Mouse (Mus musculus): Measurements from ENCODE around the gene Prkch.

Gene Prkch

DNA sequence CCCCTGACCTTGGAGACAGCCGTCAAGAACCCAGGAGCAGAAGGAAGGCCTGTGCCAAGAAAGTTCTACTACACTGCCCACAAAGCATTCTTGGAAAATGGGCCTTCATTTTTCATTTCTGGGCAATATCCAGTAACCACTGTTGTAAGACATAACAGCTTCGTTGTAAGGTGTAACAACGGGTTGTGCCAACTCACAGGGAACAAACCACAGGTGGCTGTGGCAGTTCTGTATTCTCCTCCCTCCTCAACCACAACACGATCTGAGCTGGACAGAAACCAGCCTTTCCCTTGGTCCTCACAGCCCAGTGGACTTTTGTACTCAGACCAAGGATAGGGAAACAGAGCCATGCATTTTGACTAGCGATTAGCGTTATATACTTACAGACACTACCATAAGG, 171.9 kb downstream of the Prkch start:
- DNase-seq (ENCODE audit: low spot score) = no peak

DNA sequence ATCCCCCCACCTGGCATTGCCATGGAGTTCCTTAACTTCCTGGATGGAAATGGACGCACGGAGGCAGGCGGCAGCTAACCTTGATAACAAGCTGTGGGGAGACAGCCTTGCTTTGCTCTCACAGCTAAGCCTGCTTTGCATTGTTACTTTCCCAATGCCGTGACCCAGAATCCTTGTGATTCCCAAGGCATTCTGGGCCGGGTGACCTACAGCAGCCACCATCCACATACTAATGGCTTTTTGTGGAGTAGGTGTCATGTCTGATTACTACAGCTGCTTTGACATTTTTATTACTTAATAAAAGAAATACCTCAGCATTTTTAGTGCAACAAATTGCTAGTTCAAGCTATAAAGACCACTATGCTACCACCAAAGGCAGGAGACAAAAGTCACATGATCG, 177.4 kb downstream of the Prkch start:
- DNase-seq (ENCODE audit: low spot score) = no peak

DNA sequence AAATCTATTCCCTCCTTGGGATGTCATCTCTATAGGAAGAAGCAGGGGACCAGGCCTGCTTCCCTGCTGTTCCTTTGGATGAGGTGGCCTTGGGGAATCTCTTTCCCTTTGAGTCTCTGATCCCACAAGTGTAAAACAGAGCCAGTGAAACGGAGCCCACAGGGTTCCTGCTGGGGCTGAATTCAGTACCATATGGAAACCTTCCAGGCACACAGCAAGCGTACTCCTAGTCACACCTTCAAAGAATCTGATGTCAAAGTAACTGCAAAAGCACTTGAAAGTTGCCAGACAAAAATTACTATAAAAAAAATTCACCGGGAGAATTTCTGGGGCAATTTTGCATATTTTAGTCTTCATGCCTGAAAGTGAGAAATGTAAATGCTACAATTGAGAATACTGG, 178.2 kb downstream of the Prkch start:
- DNase-seq (ENCODE audit: low spot score) = no peak

DNA sequence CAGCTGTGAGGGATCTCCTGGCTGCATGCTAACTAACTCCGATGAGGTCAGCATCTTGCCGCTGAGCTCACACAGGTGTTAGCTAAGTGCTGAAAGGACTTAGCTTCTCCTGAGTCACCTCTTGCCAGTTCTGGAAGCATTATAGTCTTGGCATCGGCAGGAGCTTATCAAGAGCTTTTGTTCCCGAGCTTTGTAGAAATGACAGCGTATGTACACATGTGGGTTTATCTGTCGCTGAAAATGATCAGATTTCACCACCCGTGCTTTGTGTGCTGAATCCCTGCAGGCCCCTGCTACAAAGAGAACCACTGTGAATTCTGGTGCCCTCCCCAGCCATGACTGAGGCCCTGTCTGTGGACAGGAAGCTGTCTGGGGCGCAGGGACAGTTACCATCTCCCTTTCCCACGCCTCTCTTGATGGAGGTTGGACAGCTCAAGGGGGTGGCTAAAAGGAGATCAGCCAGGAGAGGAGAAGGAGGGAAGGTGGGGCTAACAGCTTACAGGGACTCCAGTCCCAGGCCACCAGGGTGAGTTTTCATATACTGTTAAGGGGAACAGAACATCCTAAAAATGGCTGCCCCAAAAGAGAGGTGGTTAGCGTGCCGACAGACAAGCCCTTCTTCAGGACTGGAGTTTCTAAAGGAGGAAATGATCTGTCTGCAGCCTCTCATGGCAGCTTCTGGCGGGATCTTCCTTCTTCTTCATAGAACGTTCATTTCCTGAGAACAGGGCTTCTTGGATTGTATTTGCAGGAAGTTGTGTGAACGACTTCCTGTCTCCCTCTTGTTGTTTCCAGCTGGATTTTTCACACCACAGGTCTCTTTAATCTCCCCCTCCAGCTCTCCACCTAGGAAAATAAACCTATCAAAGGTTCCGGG, 180.3 kb downstream of the Prkch start:
- DNase-seq (ENCODE audit: low spot score) = no peak

DNA sequence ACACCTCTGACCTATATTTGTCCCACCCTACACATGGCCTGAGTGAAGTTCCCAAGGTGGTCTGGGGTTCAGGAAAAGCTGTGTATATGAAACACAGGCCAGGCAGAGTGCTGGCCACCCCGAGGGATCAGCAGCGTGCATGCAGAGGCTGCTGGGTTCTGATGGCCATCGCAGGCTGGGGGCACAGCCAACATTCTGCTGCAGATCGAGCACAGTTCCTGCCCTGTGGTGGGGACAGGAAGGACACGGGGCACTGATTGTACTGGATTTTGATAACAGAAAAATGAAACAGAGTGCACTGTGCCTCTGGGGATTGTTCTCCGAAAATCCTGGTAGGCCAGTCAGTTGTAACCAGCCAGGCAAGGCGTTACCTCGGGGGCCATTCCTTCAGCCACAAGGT, 181.6 kb downstream of the Prkch start:
- DNase-seq (ENCODE audit: low spot score) = no peak

DNA sequence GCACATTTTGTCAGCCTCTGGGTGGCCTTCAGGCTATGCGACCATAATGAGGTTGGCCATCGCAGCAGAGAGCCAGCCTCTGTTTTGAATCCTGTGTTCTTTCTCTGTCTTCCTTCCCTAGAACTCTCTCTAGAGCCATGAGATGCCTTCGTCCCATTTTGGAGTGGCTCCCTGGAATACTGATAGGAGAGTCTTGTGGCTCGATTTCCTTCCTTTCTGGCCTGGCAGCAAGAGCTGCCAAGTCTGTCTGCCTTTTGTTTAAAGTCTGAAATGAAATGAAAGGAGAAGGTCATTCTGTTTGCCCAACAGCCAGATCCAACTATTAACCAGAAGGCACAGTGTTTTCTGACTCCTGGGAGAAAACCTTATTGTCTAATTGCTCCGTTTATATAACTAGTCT, 184.2 kb downstream of the Prkch start:
- no peak for DNase-seq (ENCODE audit: low spot score)

DNA sequence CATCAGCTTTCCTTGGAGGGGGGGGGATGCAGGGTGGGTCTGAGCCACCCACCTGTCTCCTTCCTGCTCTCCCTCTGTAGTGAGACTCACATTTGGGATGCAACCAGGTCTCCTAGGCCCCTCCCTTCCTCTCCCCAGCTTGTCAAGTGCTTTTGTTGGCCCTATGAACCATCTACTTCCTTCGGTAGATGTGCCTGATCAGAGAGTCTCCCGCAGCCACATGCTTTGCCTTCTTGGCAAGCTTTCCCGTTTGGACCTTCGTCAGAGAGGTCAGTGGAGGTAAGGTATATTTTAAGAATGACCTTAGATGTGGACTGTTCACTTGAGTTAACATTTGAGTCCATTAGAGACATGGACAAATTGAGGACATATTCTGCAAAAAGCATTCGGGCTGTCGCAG, 184.9 kb downstream of the Prkch start:
- DNase-seq (ENCODE audit: low spot score) = no peak

DNA sequence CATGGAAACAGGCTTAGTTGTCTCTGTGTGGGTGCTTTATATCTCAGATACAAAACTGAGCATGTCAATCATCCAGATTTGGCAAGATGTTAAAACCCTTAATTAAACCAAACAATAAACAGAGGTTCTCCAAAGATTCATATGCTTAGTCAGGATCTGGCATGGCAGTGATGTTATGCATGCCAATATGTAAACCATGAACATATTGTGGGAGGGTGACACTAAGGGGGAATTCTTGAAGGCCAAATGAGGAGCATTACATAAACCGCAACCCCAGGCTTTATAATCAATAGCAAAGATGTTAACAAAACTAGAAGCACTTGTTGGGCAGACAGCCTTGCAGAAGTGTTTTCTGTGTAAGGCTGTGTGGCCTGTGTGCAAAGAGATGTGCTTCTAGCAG, 186.2 kb downstream of the Prkch start:
- no peak for DNase-seq (ENCODE audit: low spot score)

DNA sequence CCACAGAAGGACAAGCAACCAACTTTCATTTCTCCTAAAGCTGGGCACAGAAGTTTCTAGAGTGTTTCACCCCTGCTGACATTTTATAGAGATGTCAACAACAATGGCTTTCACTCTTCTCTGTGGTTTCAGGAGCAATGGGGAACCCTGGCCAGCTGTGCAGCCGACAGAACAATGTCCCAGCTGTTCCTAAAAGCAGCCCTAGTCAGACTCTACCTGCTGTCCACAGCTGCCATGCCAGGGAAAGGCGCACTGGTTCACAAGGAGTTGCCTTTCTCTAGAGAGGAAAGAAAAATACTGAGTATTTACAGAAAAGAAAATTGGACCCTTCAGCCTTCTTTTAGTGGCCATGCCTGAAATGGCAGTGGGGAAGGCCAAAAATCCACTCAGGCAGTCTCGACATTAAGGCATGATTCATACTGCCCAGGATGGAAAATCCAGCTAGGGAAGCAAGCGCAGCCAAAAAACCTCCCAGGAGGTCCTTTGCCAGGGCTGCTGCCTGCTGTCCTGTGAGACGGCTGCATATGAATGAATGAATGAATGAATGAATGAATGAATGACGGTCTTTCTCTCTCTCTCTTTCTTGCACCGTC, 190.3 kb downstream of the Prkch start:
- no peak for DNase-seq (ENCODE audit: low spot score)

DNA sequence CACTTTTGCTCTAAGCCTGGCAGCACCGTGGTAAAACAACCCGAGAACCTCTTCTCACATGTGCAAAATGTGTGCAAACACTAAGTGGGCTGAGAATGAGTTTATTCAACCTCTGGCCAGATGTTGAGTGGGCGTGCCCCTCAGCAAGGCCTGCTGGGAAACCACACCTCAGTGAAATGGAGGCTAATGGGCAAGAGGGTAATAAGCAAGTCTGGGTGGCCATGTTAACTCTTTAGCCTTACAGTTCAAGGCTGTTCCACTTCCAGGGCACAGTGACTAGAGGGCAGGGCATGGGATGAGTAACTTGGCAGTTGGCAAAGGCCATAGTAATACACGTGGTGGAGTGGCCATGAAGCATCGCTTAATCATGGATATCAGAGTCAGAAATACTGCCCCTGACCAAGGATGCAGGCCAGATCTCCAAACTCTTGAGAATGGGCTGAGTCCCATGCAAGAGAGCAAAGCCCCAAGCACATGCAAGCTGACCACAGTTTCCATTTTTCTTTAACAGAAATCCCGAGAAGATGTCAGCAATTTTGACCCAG, 191.9 kb downstream of the Prkch start:
- no peak for DNase-seq (ENCODE audit: low spot score)

DNA sequence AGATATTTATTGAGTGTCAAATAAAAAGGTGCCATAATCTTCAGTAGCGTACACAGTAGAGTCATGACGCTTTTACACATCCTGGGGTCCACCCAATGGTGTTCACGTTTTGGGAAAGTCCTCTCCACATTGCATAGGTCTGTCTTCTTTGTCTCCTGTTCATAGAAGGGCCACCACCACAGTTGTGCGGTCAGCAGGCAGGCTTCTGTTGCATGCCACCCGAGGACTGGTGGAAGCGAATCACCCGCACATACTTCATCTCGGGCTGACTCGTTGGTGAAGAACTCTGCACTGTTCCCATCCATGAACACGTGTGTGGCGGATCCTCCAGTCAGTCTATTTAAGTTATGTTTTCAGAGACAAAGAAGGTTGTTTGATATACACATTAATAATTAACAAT, 193.1 kb downstream of the Prkch start:
- DNase-seq (ENCODE audit: low spot score) = no peak

DNA sequence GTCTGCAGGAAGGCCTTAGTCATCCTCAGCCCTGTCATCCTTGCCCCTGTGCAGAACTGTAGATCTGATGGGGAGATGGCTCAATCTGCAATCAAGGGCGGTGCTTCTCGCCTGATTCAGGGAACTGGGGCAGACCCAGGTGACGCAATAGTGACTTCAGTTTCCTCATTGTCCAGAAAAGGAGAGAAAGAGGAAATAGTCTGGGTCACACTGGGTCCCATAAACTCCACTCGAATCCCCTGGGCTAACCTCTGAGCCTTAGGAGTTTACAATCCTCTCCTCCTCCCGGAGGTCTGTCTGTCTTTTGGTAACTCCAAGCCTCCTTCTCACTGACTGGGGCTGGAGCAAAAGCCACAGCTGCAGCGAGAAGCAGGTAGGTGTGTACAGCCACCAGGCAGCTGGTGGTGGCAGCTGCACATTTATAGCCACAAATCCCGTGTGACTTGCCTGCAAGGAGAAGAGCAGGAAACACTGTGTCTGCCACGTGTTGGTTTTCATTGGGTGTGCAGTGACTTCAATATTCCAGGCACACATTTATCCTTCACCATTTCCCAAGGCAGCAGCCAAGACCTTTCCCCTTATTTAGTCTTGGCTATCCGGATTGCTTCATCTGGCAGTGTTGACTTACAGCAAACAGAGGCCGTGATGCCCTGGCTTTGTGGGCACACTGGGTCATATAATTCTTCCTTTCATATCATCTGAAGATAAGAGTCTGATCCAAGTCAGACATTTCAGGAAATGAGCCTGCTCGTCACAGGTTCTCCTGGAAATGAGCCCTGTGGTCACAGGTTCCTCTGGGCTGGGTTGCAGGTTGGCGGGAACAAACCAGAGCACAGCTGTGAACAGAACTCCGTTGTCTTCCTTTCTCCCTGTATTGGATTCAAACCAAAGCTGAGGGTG, 195.0 kb downstream of the Prkch start:
- DNase-seq (ENCODE audit: low spot score) = peak; percentile 13

DNA sequence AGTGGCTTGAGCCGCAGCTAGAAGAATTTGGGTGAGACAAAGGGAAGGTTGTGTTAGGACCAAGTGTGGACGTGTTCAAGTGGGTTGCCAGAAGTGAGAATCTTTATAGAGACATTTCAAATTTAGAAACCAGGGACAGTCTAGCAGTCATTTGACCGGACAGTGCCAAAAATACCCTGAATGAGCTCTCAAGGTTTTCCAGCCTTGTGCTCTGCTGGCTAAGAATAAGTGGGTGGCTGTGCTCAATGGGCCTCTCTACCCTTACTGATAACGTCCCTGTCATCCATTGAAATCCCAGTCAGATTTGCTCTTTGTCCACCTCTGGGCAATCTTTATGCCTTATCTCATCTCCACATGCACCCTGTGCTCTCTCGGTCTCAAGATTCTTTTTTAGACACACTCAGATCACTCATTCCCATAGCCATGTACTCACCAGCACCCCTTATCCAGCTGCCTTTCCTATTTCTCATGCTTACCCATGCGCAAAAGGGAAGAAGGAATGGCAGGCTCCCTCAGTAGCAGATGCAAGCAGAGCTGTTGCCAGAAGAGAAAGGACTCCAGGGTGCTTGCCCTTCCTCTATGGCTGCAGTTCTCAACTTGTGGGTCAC, 196.9 kb downstream of the Prkch start:
- DNase-seq (ENCODE audit: low spot score) = no peak

DNA sequence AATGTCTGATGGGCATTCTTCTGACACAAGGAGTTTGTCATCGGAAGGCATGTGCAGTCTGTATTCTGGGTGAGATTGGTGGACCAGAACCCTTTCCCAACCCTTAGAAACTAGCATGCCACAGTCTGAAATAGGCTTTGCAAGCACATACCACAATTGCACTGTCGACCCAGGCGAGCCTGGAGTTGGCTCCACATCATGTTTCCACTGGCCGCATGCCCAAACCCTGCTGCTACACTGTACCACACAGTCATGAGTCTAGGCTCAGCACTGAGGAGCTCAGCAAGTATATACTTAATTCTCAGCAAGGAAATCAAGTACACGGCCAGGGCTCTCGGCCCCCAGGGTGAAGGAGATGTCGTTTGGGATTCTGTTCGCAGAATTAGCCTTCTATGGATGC, 202.3 kb downstream of the Prkch start:
- DNase-seq (ENCODE audit: low spot score) = no peak

DNA sequence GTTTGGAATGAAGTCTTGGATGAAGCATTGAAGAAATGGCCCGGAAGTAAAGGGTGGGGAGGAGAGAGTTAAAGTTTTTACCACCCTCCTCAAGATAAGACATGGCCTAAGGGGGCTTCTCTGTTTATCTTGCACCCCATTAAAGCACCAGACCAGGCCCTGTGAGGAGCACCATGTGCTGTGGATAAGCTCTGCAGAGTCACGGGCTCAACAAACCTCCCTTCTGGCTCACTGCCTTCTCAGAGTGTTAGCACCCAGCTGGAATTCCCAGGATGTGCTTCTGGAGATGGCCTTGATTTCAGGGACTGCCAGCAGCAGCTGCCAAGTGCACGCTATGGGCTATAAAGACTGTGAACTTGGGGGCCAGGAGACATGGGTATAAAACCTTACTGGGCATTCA, 204.3 kb downstream of the Prkch start:
- DNase-seq (ENCODE audit: low spot score) = no peak

DNA sequence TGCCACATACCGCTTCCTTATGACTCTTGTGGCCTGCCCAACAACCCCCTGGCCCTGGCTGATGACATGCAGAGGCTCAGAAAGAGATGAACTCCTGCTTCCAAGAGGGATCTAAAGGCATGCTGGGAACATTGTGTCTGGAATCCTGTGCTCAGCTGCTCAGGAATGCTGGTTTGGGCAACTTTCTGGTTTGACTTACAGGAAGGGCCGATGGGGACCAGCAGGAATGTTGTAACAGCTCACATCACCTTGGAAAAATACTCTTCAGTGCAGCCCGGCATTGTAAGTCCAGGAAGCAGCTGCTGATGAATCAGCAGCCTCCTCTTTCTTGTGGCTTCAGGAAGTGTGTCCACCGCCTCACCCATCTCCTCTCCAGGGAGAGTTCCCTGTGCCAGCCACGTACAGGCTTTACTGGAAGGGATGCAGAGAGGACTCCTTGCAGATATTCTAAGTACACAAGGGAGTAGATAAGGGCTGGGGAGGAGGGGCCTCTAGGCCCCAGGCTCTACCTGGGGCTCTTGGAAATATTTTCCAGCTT, 206.0 kb downstream of the Prkch start:
- DNase-seq (ENCODE audit: low spot score) = no peak

DNA sequence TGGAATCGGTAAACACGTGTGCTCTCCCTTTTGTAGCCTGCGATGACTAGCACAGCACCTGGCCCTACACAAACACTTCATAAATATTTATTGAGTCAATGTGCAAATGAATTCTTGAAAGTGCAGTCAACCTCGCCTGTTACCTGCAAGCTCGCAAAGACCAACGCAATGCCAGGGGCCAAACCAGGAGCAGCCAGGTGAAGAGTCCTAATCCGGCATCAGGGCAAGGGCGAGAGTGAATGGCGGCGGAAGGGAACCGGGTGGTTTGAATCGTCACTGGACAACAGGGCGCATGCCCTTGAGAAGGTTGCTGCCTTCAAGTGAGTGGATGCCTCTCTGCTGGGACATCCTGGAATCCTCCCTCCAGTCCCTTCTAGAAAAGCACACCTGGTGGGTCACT, 208.6 kb downstream of the Prkch start:
- DNase-seq (ENCODE audit: low spot score) = no peak

DNA sequence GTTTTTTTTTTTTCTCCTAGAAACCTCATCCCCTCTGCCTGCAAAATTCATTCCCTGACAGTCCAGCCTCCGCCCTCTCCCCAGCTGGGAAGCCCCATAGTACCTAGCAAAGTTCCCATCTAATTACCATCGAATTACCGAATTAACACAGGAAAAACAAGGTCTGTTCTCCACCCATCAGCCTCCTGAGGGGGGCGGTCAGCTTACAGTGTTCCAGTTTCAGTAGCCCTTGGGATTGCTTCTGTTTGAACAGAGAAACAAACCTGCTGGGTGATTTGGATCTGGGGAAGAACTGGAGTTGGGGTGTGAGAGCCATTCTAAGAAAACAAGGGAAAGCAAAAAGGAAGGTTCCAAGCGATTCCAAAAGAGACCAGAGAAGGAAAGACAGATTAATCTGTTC, 209.1 kb downstream of the Prkch start:
- no peak for DNase-seq (ENCODE audit: low spot score)

DNA sequence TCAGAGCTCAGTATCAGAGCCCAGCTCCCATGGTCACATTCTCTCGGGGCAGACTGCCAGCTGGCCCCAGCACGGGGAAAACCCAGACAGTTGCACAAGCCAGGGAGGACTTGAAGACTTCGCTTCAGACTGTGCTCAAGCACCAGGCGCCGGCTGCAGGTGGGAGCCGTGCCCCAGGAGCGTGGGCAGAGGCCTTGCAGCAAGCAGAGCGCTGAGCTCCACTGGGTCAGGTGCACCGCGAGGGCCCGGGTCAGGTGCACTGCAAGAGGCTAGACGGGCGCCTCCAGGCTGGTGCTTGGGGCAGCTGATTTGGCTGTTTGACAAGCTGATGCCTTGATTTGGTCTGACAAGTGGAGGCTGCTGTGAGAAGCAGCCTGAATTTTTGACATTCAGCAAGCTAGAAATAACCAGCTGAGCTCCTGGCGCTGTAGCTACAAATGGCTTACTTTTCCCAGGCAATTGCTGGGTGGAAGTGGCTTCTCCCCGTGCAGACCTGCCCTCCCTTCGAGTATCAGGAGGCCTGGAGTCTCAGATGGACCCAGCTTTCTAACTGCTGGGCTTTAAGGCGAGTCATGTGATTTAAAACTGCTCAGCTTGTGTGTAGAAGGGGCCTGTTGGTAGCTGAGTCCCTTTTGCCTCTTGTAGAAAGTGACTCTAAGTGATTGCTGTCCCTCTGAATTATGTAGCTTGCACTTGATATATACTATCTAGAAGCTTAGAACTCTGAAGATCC, 209.7 kb downstream of the Prkch start:
- no peak for DNase-seq (ENCODE audit: low spot score)

DNA sequence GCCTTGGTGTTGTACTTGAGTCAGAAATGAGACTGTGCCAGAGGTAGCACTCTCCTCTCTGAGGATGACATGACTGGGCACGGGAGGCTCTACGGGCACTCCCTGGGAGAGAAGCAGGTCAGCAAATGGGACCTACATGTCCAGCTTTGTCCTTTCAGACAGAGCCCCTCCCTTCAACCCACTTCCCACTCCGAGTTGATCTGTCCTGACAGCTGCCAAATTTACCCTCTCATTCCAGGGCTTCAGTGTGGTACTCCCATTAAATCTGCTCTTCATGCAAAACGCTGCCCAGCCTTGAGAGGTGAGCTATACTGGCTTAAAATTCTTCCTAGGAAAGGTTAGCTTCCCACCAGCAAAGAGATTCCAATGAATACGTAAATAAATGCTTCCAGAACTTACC, 215.1 kb downstream of the Prkch start:
- no peak for DNase-seq (ENCODE audit: low spot score)

DNA sequence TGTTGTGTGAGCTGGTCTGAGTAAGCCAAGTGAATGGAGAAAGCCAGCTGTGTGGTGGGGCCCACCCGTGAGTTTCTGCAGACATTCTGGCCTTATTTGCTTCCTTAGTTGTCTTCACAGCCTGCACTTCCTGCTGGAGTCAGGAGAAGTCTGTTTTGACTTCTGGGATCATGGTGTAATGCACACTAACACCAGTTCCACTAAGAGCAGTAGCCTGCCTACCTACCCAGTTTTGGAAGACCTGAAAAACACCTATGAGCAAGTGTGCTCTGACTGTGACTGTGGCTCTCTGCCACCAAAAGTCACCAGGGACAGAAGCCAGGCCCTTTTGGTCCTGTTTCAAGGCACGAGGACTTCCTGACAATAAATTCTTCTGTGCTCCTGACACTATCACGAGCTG, 216.3 kb downstream of the Prkch start:
- no peak for DNase-seq (ENCODE audit: low spot score)

Data from c-Kit-positive CD71-positive TER-119-positive erythroid progenitor cells, embryonic 14.5 days (primary cell).